Comparison of ENCODE assay signal across 17 mouse cellular contexts in genomic region chr9:49379962-49380361, GRCm38 (mm10). TPM values are rescaled to one million over a fixed set of nuclear protein-coding genes. Genes with fewer than 3 reads are reported as not detected.
DNase-seq lines count a peak whose midpoint lies in the region.
"Had no signal": no experiment of that assay in that cellular context is flagged by ENCODE, and none has a peak within 500 bp of the region (broad histone marks: within the 10 kb centered on the region; RNA-seq: fewer than 3 reads in every experiment).

No protein-coding gene starts in this region.

- peak; percentile 9 to 33 for DNase-seq in heart, adult 18-20 months
- no peak for DNase-seq in heart, adult 8-10 months (ENCODE audit: low spot score)
- peak; percentile 18 for DNase-seq in right cerebral cortex, adult 18-20 months
- DNase-seq in right cerebral cortex, adult 2 months (ENCODE audit: low spot score in 2 of 2), result no peak
- peak; percentile 26 for DNase-seq in cerebellum, adult 9-10 months
- DNase-seq in urinary bladder, adult 18-20 months (ENCODE audit: low spot score in 2 of 2), result no peak
- DNase-seq in lung, postnatal 36 days, result no peak
- DNase-seq: gastrocnemius, postnatal 10 days; kidney, adult 11 months; kidney, postnatal 10 days; layer of hippocampus, postnatal 36 days; lung, adult 18-20 months; lung, postnatal 14 days; midbrain, embryonic 14.5 days had no signal

RNA-seq across cellular contexts. Expression of gene Drd2, which starts 39.5 kb away (rescaled TPM):
- under 1 TPM; 0.75 to 0.94 TPM for total RNA-seq in heart, adult 18-20 months (2021)
- total RNA-seq in heart, adult 8-10 months (2022), result 1 to 10 TPM in 1 of 4 experiments, under 1 TPM in 3; 0.57 to 1.4 (median 0.84) TPM
- total RNA-seq: common myeloid progenitor, adult 5-6 weeks; gastrocnemius, postnatal 10 days; liver, adult 2 months had no signal

RNA-seq across cellular contexts. Expression of gene Ankk1, which starts 46.9 kb away (rescaled TPM):
- total RNA-seq in heart, adult 18-20 months (2021), result not detected
- not detected for total RNA-seq in heart, adult 8-10 months (2022)
- total RNA-seq: common myeloid progenitor, adult 5-6 weeks; gastrocnemius, postnatal 10 days; layer of hippocampus, adult 18-20 months; layer of hippocampus, postnatal 36 days; liver, adult 2 months had no signal

Comparison
In these comparisons a context has a peak if more than half of its experiments do, and no peak if none do; other contexts are left out.
1. DNase-seq: peak in heart, adult 18-20 months (2 of 2), right cerebral cortex, adult 18-20 months (single experiment) and cerebellum, adult 9-10 months (single experiment); none in heart, adult 8-10 months (single experiment), right cerebral cortex, adult 2 months (0 of 2), urinary bladder, adult 18-20 months (0 of 2) and lung, postnatal 36 days (single experiment).